Mouse (Mus musculus): ENCODE measurements around the gene Krtap17-1.

GRCm38 (mm10) chr11:100006624-100007023, 12.8 kb upstream of the Krtap17-1 start:
- no peak for TF ChIP-seq CTCF (IDR thresholded peaks at IDR 0.05; ENCODE audit: extremely low read depth, insufficient read depth, insufficient read length, insufficient replicate concordance)
- TF ChIP-seq POLR2A (IDR thresholded peaks at IDR 0.05; ENCODE audit: low read depth, low read length): no peak
